Mouse (Mus musculus) left cerebral cortex, postnatal 25 days (tissue): Measurements from ENCODE around the gene Btbd6. TPM values are rescaled to one million over a fixed set of nuclear protein-coding genes. Genes with fewer than 3 reads are reported as not detected.

Source experiments
- DNase-seq, 2 experiments: peaks; one replicate each; pipeline ENCODE4 v3.0.0; 2022; ENCODE audit warnings: low spot score in 2 of 2, mixed read lengths in 1 of 2
- intact Hi-C: fragments of 180-260 bp; cut with DNase I; formaldehyde crosslinking; loops from one replicate; pipeline ENCODE4 v1.15.1; 2025
- total RNA-seq, 2 experiments: library from RNA; stranded (reverse); gene quantifications; 2 replicates each; pipeline ENCODE4 v1.2.3; 2021

Gene Btbd6
- total RNA-seq, 2 experiments from 2014 or later: 55.9 to 60.9 TPM

DNA sequence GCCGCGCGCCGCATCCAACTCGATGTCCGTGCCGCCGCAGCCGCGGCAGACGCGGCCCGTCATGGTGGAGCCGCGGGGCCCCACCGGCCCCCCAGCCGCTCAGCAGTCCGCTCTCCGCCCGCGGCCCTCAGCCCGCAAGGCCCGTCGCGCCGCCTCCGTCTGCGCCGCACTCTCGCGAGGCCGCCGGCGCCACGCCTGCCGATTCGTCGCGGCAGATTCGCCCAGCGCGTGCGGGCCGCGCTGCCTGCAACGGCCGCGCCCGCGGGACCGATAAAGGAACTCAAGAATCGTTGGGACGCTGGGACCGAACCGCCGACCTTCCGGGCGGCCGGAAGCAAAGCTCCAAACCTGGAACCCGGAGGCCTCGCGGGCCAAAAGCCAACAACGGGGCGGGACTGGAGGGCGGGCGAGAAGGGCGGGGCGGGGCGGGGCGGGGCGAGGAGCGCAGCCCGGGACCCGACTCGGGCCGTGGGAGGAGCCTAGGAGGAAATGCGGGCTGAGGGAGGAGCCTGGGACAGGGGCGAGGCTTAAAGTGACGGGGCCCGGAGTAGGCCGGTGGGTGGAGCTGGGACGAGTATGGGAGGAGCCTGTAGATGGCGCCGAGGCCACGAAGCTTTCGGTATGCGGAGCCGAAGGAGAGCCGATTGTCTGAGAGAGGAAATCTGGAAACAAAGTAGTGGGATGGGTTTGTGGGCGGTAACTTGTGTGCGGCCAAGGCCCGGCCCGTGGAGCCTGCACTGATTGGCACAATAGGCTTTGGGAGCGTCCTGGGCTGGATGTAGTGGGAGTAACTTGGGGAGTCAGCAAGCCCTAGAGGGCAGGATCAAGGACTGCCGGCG is 24.2 kb downstream of the Btbd6 start, which contains the start of gene Brf1:
Gene Brf1 (minus strand): TSS at position 411 of the 839 bp plus-strand sequence.
- DNase-seq: peak; percentile 91 to 97
- intact Hi-C loops: loop anchor here (1.0 to 5.0 kb wide), 3 partner anchors 14 to 157 kb away; partner anchors contain the start of genes Mta1, Pacs2 and Tedc1

DNA sequence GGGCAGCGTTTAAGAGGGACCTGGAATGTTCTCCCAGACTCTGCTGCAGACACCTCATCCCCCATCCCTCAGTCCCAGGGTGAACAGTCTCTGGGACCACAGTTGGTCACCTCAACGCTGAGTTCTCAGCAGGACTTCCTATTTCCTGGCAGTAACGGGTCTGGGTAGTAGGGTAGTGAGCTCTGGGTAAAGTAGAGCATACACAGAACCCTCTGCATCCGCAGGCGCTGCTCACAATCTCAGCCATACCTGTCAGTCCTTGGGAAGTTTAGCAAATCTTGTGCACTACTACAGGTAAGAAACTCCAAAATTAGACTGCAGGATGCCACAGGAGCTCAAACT is 24.8 kb downstream of the Btbd6 start:
- intact Hi-C loops: loop anchor here (5.0 kb wide), 2 partner anchors 96 to 156 kb away; partner anchors contain the start of genes Mta1 and Tedc1
- DNase-seq: no peak

DNA sequence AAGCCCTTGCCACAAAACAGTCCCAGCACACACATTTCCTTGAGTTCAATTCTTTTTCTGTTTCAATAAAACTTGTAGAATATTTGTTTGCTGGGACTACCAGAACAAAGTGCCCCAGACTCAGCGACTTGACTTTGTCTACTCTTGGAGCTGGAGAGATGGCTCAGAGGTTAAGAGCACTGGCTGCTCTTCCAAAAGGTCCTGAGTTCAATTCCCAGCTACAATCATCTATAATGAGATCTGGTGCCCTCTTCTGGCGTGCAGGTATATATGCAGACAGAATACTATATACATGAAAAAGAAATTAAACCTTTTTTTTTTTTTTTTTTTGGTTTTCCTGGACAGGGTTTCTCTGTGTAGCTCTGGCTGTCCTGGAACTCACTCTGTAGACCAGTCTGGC is 26.4 kb downstream of the Btbd6 start:
- intact Hi-C loops: loop anchor here (5.0 kb wide), 2 partner anchors 95 to 155 kb away; partner anchors contain the start of genes Mta1 and Tedc1
- DNase-seq: no peak

DNA sequence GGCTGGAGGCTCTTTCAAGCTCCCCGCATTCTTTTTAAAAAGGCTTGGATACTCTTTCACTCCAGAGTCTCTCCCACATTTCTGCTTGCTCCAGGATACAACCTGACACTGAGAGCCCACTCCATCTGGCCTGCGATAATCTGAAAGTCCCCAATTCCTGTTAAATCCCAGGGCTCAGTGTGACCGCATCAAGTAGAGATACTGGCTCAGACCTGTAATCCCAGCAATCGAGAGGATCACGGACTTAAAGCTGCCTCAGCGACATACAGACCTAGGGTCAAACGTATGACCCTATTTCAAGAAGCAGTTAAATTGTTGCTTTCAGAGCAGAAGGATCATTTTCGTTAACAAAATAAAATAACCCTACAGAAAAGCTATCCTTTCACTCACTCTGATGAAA is 27.7 kb downstream of the Btbd6 start:
- DNase-seq: no peak
- intact Hi-C loops: loop anchor here (2.0 to 5.0 kb wide), 4 partner anchors 43 to 153 kb away; partner anchors contain the start of genes Mta1, Tedc1 and Tex22

DNA sequence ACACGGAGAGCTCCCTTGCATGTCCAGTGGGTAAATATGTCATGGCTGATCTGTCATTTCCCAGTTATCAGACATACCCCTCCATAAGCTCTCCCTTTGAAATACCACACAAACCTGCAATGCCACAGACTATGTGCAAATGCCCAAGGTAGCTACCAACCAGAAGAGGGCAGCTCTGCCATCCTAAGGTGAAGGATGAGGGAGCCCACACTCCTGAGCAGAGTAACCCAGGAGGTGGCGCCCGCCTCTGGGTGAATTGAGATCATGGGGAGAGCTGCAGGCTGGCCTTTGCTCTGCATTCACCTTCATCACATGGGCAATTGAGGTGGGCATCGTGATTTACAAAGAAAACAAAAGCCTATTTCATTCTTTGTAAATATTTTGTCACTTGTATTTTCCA is 28.7 kb downstream of the Btbd6 start:
- intact Hi-C loops: loop anchor here (2.0 to 5.0 kb wide), 4 partner anchors 42 to 152 kb away; partner anchors contain the start of genes Mta1, Tedc1 and Tex22

DNA sequence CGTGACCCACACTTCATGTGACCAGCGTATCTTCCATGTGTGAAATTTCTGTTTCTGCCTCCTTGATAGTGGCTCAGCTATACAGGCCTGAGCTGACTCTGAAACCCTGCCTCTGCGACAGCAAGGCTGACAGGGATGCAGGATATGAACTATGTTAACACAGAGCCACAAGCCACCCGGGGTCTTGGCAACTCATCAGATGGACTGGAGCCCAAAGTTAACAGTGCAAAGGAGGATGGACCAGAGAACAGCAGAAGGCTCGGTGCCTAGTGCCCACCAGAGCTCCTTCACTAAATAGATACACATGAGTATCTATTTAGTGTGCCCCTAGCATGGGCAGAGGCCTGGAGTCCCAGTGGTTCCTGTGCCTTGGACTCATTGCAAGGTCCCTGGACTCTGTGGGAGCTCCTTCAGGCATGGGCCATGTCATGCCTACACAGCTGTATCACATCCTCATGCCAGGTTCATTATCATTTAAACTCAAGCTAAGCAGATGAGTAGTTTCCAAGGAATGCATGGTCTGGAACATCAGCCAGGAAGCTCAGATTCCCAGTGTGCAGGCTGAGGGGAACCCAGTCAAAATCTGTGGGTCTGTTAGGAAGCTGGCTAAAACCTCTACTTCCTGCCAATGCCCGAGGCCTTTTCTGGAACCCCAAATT is 35.5 kb downstream of the Btbd6 start:
- intact Hi-C loops: no loop called here
- DNase-seq: no peak

More for the DNA sequence above, 28.7 kb downstream of the Btbd6 start:
- peak; percentile 61 to 76 for DNase-seq

DNA sequence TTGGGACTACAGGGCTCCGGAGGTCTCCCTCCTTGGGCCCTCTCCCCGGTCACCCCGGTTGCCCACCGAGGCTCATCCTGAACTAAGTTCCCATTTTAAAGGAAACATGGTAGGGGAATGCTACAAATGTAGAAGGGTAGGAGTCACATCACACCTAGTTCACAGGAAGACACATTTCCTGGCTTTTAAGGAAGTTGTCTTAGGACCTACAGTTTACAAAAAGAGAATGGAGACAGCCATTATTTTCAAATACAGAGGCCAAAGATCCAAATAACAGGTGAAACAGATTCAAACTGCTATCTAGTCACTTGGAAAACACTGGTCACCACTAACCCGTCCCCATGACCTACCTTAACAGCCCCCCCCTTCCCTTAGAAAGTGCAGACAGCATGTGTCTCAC is 36.2 kb downstream of the Btbd6 start:
- intact Hi-C loops: no loop called here

DNA sequence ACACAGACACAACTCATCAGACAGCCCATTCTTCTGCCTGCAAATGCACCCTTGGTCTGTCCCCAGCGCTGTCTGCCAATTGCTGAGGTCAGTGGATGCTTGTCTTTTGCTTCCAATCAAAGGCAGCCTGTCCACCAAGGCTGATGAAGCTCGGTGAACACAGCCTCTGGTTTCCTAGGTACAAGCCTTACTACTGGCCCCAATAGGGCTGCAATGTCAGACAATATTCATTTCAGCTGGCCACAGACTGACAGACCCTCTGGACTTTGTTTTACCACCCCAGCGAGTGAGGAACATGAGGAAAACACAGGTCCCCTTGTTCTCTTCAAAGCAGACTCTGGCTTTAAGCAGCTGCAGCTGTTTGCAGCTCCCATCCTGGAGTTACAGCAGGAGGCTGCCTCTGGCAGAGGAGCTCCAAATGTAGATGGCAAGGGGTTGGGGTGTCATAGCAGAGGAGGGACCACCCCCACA is 36.8 kb downstream of the Btbd6 start:
- intact Hi-C loops: no loop called here
- DNase-seq: peak; percentile 18 to 62

More for the DNA sequence above, 36.2 kb downstream of the Btbd6 start:
- DNase-seq: no peak

DNA sequence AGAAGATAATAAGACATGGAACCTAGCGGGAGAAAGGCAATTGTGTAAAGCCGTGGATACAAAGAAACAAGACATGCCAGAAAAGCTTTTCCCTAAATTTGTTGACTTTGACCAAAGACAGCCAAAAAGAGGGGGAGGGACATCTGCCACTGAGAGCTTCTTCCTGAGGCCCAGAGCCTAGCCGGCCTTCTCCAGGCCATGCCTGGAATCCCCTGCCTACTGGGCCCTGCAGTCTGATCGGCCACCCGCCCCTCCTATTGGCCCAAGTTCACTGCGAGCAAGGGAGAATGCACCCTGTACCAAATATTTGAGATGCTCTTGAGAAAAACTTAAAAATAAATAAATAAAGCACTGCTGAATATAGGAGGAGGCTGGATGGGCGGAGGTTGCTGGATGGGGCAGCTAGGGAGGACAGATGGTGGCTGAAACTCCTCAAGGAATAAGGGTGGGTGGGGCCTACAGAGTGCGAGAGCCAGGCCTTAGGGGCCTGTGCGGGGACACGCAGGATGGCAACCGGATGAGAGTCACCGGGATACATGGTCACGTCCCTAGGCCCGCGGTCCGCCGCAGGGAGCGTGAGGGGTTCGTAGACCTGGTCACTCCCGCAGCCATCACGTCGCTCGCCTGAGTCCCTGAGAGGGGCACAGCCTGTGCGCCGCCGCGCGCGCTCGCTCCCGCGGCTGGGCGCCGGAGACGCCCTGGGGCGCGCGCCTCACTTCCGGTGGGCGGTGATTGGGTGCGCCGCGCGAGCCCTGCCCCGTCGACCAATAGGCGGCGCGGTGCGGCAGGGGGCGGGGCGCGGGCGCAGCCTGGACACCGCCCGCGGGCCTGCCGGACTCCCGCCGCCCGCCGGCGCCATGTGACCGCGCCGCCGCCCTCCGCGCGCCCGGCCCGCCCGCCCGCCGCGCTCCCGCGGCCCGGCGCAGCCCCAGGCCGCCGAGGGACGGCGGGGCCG is 37.6 kb downstream of the Btbd6 start, which contains the start of gene Pacs2:
Gene Pacs2 (plus strand): TSS at position 905 of the 955 bp plus-strand sequence.
- intact Hi-C loops: loop anchor here (1.0 kb wide), 1 partner anchor 14 kb away; the partner anchor contains the start of gene Brf1

DNA sequence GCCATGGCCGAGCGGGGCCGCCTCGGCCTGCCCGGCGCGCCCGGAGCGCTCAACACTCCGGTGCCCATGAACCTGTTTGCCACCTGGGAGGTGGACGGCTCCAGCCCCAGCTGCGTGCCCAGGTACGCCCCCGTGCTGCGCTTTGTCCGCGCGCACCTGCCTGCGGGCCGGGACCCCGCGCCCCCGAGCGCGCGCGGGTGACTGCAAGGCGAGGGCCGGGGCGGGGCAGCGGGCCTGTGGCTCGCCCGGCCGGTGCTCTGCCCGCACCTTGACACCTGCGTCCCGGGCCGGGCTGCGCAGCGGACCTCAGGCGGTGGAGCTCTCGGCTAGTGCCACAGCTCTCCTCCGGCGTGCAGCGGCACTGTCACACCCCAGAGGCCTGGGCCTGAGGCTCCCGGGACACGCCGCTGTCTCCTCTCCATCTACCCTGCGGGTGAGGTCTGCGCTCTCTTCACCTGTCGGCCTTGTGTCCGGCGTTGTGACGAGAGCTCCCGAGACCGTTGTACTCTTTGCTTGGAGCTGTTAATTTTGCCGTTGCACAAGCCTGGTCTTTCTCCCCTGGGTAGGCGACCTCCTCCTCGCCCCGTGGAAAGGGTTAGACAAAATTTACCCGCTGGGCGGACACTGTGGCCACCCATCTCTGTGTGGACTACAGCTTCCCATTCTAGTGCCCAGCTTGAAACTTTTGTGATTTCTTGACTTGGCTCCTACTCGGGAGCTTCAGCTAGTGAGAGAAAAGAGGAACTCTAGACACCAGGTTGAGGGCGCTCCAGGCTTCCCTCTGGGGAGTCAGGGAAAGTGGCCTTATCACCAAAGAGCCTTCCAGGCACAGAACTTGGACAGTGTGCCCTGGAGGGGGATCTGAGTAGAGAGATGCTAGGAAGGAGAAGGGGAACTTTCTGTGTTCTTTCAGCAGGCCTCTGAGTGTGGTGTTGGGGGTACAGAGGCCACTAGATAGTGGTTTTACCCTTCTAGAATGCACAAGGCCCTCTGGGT is 38.6 kb downstream of the Btbd6 start:
- intact Hi-C loops: loop anchor here (1.0 to 5.0 kb wide), 2 partner anchors 15 to 87 kb away; partner anchors contain the start of gene Brf1
- DNase-seq: peak; percentile 24 to 36

More for the DNA sequence above, 37.6 kb downstream of the Btbd6 start, which contains the start of gene Pacs2:
- peak; percentile 92 to 96 for DNase-seq

DNA sequence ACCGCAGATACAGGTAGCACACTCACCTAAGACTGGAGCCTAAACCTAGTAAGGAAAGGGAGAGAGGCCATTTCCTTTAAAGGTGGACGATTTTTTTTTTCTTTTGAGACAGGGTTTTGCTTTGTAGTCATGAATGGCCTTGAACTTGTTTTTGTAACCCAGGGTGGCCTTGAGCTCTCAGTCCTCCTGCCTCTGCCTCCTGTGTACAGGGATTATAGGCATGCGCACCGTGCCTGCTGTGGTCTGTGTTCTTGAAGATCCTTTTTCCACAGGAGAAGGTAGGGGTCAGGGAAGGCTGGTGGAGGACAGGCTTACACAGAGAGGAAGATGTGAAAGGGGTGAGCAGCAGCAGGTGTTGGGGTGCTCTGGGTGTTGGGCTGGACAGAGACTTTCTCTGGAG is 39.7 kb downstream of the Btbd6 start:
- intact Hi-C loops: loop anchor here (5.0 kb wide), 1 partner anchor 86 kb away; no protein-coding TSS in a partner anchor
- DNase-seq: no peak

DNA sequence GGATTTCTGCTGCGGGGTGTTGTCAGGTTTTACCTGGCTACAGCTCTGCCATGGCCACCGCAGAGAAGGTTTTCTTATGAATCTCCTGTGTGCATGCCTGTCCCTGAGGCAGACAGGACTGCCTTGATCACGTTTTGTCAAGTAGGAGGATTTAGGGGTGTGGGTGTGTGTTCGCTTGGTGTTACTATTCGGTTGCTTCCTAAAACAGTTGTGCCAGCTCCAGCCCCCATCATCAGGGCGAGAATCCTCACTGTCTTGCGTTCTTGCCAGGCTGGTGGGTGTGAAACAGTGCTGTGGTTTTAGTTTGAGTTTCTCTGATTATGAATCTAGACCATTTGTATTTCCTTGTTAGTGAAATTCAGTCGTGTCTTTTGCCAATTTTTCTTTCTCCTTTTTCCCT is 40.7 kb downstream of the Btbd6 start:
- intact Hi-C loops: loop anchor here (5.0 kb wide), 1 partner anchor 85 kb away; no protein-coding TSS in a partner anchor
- DNase-seq: peak; percentile 79 to 97

DNA sequence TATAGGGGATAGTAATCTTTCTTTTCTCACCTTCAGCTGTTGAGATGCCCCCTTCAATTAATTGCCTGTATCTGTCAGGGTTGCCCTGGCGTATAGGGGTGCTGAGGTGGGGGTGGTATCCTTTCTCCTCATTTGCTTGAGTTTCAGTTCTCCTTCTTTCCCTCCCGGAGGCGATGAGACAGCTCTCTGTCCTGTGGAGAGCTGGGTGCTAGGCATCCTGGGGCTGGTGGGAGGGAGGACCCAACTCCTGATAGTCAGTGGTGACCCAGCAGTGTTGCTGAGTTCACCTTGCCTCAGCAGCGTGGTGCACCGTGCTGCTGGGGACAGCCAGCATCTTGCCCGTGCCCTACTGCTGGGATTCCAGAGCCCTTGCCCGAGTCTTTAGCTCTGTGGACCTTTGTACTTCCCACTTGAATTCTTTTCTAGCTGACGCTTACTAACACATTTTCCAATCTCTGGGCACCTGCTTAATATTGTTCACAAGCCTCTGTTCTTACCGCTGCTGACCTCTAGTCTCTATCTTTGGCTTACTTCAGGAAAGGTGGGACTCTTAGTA is 41.2 kb downstream of the Btbd6 start:
- intact Hi-C loops: loop anchor here (5.0 kb wide), 1 partner anchor 85 kb away; no protein-coding TSS in a partner anchor
- DNase-seq: no peak

DNA sequence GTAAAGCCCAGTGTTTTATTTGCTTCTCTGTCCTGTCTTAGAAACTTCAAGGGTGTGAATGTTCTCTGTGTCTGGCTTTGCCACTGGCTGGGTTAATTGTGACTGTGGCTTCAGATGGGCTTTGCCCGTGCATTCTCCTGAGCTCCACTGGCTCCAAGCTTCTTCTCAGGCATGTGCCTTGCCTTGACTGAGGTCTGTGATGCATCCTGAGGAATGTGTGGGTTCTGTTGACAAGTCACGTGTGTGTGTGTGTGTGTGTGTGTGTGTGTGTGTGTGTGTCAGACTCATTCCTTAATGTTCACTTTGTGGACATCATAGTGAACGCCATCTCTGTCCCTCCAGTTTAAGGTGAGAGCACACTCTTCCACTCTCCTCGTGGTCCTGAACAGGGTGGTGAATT is 42.5 kb downstream of the Btbd6 start:
- intact Hi-C loops: loop anchor here (5.0 kb wide), 1 partner anchor 84 kb away; no protein-coding TSS in a partner anchor
- DNase-seq: no peak

DNA sequence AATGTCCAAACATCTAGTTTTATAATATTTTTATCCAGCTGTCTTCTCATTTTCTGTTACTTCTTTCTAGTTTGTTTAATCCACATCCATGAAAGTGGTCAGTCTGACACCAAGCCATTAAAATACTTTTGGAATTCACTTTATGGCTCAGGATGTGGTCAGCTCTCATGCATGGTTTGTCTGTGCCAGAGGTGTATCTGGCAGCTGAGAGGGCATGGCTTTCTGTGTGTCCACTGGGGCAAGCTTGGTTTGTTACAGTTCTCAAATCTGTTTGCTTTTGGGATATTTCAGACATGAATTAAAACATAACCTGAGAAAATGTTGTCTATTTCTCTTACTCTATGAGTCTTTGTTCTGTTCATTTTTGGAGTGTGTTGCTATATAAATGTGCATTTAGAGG is 45.2 kb downstream of the Btbd6 start:
- intact Hi-C loops: no loop called here
- DNase-seq: no peak

DNA sequence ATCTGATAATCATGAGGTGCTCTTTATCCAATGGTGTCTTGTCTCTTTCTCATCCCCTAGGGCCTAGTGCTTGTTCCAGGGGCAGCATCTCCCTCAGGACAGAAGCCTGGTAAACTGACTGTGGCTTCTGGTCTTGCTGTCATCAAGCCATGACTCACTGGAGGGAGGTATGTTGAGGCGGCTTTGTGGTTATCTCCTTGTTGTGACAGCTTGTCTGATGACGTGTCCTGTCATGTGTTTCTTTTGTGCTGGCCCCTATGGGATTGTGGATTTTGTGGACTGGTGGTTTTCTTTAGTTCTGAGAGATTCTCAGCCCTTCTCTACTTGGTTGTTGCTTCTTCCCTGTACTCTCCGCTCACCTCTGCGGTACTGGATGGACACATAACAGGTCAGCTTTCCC is 46.8 kb downstream of the Btbd6 start:
- DNase-seq: no peak
- intact Hi-C loops: no loop called here

DNA sequence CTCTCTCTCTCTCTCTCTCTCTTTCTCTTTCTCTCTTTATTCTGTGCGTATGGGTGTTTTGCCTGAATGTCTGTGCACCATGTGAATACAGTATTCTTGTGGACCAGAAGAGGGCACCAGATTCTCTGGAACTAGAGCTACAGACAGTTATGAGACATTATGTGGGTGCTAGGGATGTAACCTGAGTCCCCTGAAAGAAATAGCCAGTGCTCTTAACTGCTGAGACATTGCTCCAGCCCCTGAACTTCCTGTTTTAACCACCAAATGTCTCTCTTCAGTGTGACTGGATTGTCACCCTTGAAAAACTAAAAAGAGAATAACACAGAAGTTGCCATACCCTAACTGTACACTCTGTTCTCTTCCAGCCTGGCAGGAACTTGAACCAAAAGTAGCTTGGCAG is 50.3 kb downstream of the Btbd6 start:
- no peak for DNase-seq
- intact Hi-C loops: no loop called here
